Mouse (Mus musculus) cerebellum, adult 11 months (tissue): ENCODE data around the gene Esp18.

Source experiments
- DNase-seq: peaks from one replicate; pipeline ENCODE4 v3.0.0; 2022

Gene Esp18

GRCm38 (mm10) chr17:39406059-39406458 is at the start of gene Esp18:
Gene Esp18 (plus strand): TSS chr17:39406359.
- DNase-seq, result no peak

GRCm38 (mm10) chr17:39363316-39363715 is 42.8 kb upstream of the Esp18 start:
- no peak for DNase-seq
